Mouse (Mus musculus): ENCODE data around the gene Tbc1d32.

Tbc1d32 gene

GRCm38 (mm10) chr10:56106996-56107334 lies 121.5 kb downstream of the Tbc1d32 start:
- no peak for DNase-seq (ENCODE audit: low spot score)

GRCm38 (mm10) chr10:56106333-56106995 lies 122.0 kb downstream of the Tbc1d32 start, which contains the start of gene Msl3l2:
Msl3l2 (plus strand) TSS chr10:56106917.
- DNase-seq (ENCODE audit: low spot score), result peak; percentile 54

- no peak for DNase-seq (ENCODE audit: low spot score)
Measured at GRCm38 (mm10) chr10:56099641-56100310, 128.7 kb downstream of the Tbc1d32 start.

GRCm38 (mm10) chr10:56099126-56099525 lies 129.4 kb downstream of the Tbc1d32 start:
- no peak for DNase-seq (ENCODE audit: low spot score)

- DNase-seq (ENCODE audit: low spot score), result no peak
Measured at GRCm38 (mm10) chr10:56096757-56097156, 131.7 kb downstream of the Tbc1d32 start.

GRCm38 (mm10) chr10:56094586-56094985 lies 133.9 kb downstream of the Tbc1d32 start:
- no peak for DNase-seq (ENCODE audit: low spot score)

GRCm38 (mm10) chr10:56089714-56090113 lies 138.8 kb downstream of the Tbc1d32 start:
- no peak for DNase-seq (ENCODE audit: low spot score)

GRCm38 (mm10) chr10:56062746-56063145 lies 165.7 kb downstream of the Tbc1d32 start:
- DNase-seq (ENCODE audit: low spot score), result no peak

- no peak for DNase-seq (ENCODE audit: low spot score)
Measured at GRCm38 (mm10) chr10:56061238-56061830, 167.2 kb downstream of the Tbc1d32 start.

- DNase-seq (ENCODE audit: low spot score), result no peak
Measured at GRCm38 (mm10) chr10:56058979-56059422, 169.5 kb downstream of the Tbc1d32 start.

GRCm38 (mm10) chr10:56025400-56025799 lies 203.1 kb downstream of the Tbc1d32 start:
- DNase-seq (ENCODE audit: low spot score), result no peak

- no peak for DNase-seq (ENCODE audit: low spot score)
Measured at GRCm38 (mm10) chr10:56024579-56024978, 203.9 kb downstream of the Tbc1d32 start.

- DNase-seq (ENCODE audit: low spot score), result no peak
Measured at GRCm38 (mm10) chr10:55979898-55980521, 248.5 kb downstream of the Tbc1d32 start.

- no peak for DNase-seq (ENCODE audit: low spot score)
Measured at GRCm38 (mm10) chr10:55978001-55978400, 250.5 kb downstream of the Tbc1d32 start.

Data from spleen, adult 12 weeks (tissue).